Mouse (Mus musculus): Measurements from ENCODE around the gene Pkn2. TPM values are rescaled to one million over a fixed set of nuclear protein-coding genes. Genes with fewer than 3 reads are reported as not detected.
A peak's percentile ranks its signal among the peaks of the same experiment; 100 is the strongest.

Gene Pkn2
- total and polyA plus RNA-seq, 3 experiments = 6.6 to 40.6 (median 38.3) TPM

GRCm38 (mm10) chr3:142749131-142749530, 132.7 kb downstream of the Pkn2 start:
- Histone ChIP-seq H3K79me2 (replicated peaks; ENCODE audit: control insufficient read depth, insufficient read depth, low read length) (no peaks in the 10 kb centered on the region), H3K9ac (ENCODE audit: low read depth, low read length) (no peak overlapping the region), H3K27ac (no peak overlapping the region), H3K36me3 (ENCODE audit: control insufficient read depth, insufficient read depth, low read length) (no peaks in the 10 kb centered on the region), H3K4me3 (no peak overlapping the region), H3K27me3 (ENCODE audit: control insufficient read depth, insufficient read depth, low read length) (no peaks in the 10 kb centered on the region), H3K4me1 (ENCODE audit: control insufficient read depth, insufficient read depth, low read length) (no peaks in the 10 kb centered on the region)
- 76% methylated on average over 16 of the region's 16 CpGs for whole genome bisulfite sequencing
- TF ChIP-seq EP300 (IDR thresholded peaks at IDR 0.05; ENCODE audit: insufficient read depth, low read depth, low read length) (no peak), CTCF (IDR thresholded peaks at IDR 0.05) (no peak), POLR2A (IDR thresholded peaks at IDR 0.05; ENCODE audit: insufficient read depth, low read depth, low read length) (no peak)
- intact Hi-C loops (cut with DNase I) = no loop called here
- DNase-seq = no peak

GRCm38 (mm10) chr3:142747673-142748072, 134.1 kb downstream of the Pkn2 start:
- Histone ChIP-seq H3K79me2 (replicated peaks; ENCODE audit: control insufficient read depth, insufficient read depth, low read length) (no peaks in the 10 kb centered on the region), H3K4me3 (no peak overlapping the region), H3K27me3 (ENCODE audit: control insufficient read depth, insufficient read depth, low read length) (no peaks in the 10 kb centered on the region), H3K36me3 (ENCODE audit: control insufficient read depth, insufficient read depth, low read length) (no peaks in the 10 kb centered on the region), H3K4me1 (ENCODE audit: control insufficient read depth, insufficient read depth, low read length) (no peaks in the 10 kb centered on the region), H3K27ac (no peak overlapping the region), H3K9ac (ENCODE audit: low read depth, low read length) (no peak overlapping the region)
- intact Hi-C loops (cut with DNase I) = no loop called here
- WGBS = 93% methylated on average over 7 of the region's 7 CpGs
- TF ChIP-seq POLR2A (IDR thresholded peaks at IDR 0.05; ENCODE audit: insufficient read depth, low read depth, low read length) (no peak), EP300 (IDR thresholded peaks at IDR 0.05; ENCODE audit: insufficient read depth, low read depth, low read length) (no peak), CTCF (IDR thresholded peaks at IDR 0.05) (no peak)
- DNase-seq = no peak

GRCm38 (mm10) chr3:142745076-142745475, 136.7 kb downstream of the Pkn2 start:
- no peak overlapping the region for H3K4me3 ChIP-seq
- intact Hi-C loops (cut with DNase I) = no loop called here
- H3K36me3 ChIP-seq (ENCODE audit: control insufficient read depth, insufficient read depth, low read length) = no peaks in the 10 kb centered on the region
- H3K9ac ChIP-seq (ENCODE audit: low read depth, low read length) = no peak overlapping the region
- WGBS = 99% methylated on average over 2 of the region's 2 CpGs
- no peak overlapping the region for H3K27ac ChIP-seq
- DNase-seq = no peak
- H3K4me1 ChIP-seq (ENCODE audit: control insufficient read depth, insufficient read depth, low read length) = no peaks in the 10 kb centered on the region
- no peaks in the 10 kb centered on the region for H3K79me2 ChIP-seq (replicated peaks; ENCODE audit: control insufficient read depth, insufficient read depth, low read length)
- TF ChIP-seq CTCF (IDR thresholded peaks at IDR 0.05) (no peak), EP300 (IDR thresholded peaks at IDR 0.05; ENCODE audit: insufficient read depth, low read depth, low read length) (no peak), POLR2A (IDR thresholded peaks at IDR 0.05; ENCODE audit: insufficient read depth, low read depth, low read length) (no peak)
- no peaks in the 10 kb centered on the region for H3K27me3 ChIP-seq (ENCODE audit: control insufficient read depth, insufficient read depth, low read length)

DNA sequence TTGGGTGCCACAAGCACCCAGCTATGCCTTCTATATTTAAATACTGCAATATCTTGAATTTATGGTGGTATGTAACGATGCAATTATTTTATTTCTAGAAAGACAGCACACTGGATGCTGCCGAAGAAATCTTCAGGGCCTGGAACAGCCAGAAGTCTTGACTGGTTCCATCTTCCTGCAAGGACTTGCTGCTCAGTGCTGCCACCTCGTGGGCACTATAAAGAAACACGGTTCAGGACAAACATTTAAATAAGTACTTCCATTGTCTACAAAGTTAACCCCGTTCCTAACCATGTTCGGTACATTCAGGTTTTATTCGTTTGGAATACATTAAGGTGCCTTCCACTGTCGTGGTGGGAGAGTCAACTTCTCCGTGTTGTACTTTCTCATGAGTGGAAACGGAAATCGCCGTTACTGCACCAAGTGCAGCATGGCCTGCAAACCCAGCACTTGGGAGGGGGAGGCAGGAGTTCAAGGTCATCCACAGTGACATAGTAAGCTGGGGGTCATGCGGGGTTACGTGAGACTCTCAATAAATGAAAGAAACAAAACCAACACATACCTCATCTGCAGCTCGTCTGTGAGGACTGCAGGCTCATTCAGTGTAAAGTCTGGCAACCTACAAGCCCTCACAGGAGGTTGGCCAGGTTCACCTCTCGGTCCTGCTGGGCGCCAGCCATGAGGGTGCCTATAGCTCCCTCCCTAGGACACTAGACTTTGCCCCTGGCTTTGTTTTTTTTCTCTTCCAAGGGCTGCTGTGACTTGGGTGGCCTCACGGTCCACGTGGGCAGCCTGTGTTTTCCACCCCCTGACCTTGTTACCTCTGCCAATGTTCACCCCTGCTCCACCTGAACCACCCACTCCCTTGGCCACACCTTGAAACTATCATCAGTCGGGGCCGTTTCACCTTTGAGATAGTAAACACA, 137.6 kb downstream of the Pkn2 start:
- Histone ChIP-seq H3K27ac (no peak overlapping the region), H3K4me1 (ENCODE audit: control insufficient read depth, insufficient read depth, low read length) (no peaks in the 10 kb centered on the region), H3K4me3 (no peak overlapping the region), H3K27me3 (ENCODE audit: control insufficient read depth, insufficient read depth, low read length) (no peaks in the 10 kb centered on the region), H3K79me2 (replicated peaks; ENCODE audit: control insufficient read depth, insufficient read depth, low read length) (no peaks in the 10 kb centered on the region), H3K9ac (ENCODE audit: low read depth, low read length) (no peak overlapping the region), H3K36me3 (ENCODE audit: control insufficient read depth, insufficient read depth, low read length) (no peaks in the 10 kb centered on the region)
- TF ChIP-seq POLR2A (IDR thresholded peaks at IDR 0.05; ENCODE audit: insufficient read depth, low read depth, low read length) = no peak
- no peak for TF ChIP-seq EP300 (IDR thresholded peaks at IDR 0.05; ENCODE audit: insufficient read depth, low read depth, low read length)
- peak; percentile 91 for TF ChIP-seq CTCF (IDR thresholded peaks at IDR 0.05)
- 58% methylated on average over 21 of the region's 21 CpGs for WGBS
- DNase-seq = peak in 1 of 2 experiments; percentile 21
- intact Hi-C loops (cut with DNase I) = no loop called here

Other genes with a start within 250 kb of the Pkn2 start
- 10 to 100 TPM; 28.3 to 37.7 TPM for gene Kyat3, start 181.0 kb downstream of the Pkn2 start, total RNA-seq (2021)
- 10.9 and 22.1 TPM in 2 replicates for gene Kyat3, start 181.0 kb downstream of the Pkn2 start, polyA plus RNA-seq (2012; rRNA removed)
- gene Gtf2b, start 117.0 kb downstream of the Pkn2 start, total RNA-seq (2021) = 10 to 100 TPM; 17.9 to 19.3 TPM
- gene Gtf2b, start 117.0 kb downstream of the Pkn2 start, polyA plus RNA-seq (2012; rRNA removed) = 13.4 and 23.4 TPM in 2 replicates